Mouse (Mus musculus) heart, embryonic 10.5 days (tissue): Measurements from ENCODE around the gene Ahdc1. TPM values are rescaled to one million over a fixed set of nuclear protein-coding genes. Genes with fewer than 3 reads are reported as not detected.
A peak's percentile ranks its signal among the peaks of the same experiment; 100 is the strongest.

Experiments used
- DNase-seq: peaks from one replicate; pipeline ENCODE4 v3.0.0-alpha.2; 2017; ENCODE audit warnings: low spot score
- H3K27ac ChIP-seq: fragments of 300-500 bp; sonication (generic); 2 replicates; pipeline ENCODE4 v1.5.1; 2016; ENCODE audit warnings: mild to moderate bottlenecking
- H3K27me3 ChIP-seq: fragments of 300-500 bp; sonication (generic); 2 replicates; pipeline ENCODE4 v1.6.1; 2016; ENCODE audit warnings: mild to moderate bottlenecking; ENCODE audit not compliant: poor library complexity, insufficient read depth, severe bottlenecking
- H3K36me3 ChIP-seq: fragments of 300-500 bp; sonication (generic); 2 replicates; pipeline ENCODE4 v1.6.1; 2016; ENCODE audit warnings: mild to moderate bottlenecking, moderate library complexity
- H3K4me1 ChIP-seq: fragments of 300-500 bp; sonication (generic); 2 replicates; pipeline ENCODE4 v1.6.1; 2016; ENCODE audit warnings: mild to moderate bottlenecking
- H3K4me3 ChIP-seq: fragments of 300-500 bp; sonication (generic); 2 replicates; pipeline ENCODE4 v1.5.1; 2016; ENCODE audit warnings: mild to moderate bottlenecking, moderate library complexity
- H3K9me3 ChIP-seq: fragments of 300-500 bp; sonication (generic); 2 replicates; pipeline ENCODE4 v1.6.1; 2016; ENCODE audit warnings: mild to moderate bottlenecking, moderate library complexity
- WGBS: fragments of 180-500 bp; shearing (Covaris S2); methylation state at CpG from one replicate; pipeline ENCODE4 v1.1.7; 2016; 5-methylcytosine and 5-hydroxymethylcytosine counted together
- polyA plus RNA-seq: library from polyadenylated mRNA; unstranded; fragments of >200 nt; fragmentation: Nextera tagmentation; extraction: Ambion mirVana; gene quantifications from 2 replicates; pipeline ENCODE4 v1.2.1, GENCODE M21; 2016

Gene Ahdc1
- polyA plus RNA-seq, result 8.4 and 12.2 TPM in 2 replicates

DNA sequence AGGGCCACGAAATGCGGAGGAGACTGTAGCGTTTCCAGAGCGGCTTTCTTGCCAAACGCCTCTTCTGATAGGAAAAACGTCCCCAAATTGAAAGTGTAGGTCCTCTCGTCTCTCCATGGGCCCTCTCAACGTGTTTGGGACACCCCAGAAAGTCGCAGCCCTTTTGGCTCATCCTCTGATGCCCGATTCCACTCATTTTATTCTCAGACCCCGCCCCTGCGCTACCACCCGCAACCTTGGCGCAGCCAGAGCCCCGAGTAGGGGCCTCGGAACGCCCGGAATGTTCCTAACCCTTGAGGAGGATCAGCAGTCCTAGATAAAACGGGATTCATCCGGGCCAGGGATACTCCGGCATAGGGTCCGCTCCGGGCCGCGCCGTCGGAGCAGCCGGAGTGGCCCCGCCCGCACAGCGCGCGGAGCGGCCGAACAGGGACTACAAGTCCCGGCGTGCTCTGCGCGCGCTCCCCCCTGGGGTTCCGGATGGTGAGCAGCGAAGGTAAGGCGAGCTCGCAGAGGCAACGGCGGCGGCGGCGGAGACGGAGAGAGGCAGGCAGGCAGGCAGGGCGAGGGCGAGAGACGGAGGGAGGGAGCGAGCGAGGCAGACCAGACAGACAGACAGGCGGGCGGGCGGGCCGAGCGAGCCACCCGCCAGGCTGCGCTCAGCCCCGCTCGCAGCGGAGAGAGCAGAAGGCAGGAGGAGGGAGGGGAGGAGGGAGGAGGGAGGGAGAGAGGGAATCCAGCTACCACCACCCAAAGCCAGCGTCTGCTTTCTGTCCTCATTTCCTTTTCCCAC lies at the start of gene Ahdc1:
Ahdc1 (plus strand) TSS at position 233 of the 793 bp plus-strand sequence.
- Histone ChIP-seq H3K9me3 (no peaks in the 10 kb centered on the region), H3K4me1 (peaks cover 61% of the 10 kb centered on the region), H3K36me3 (no peaks in the 10 kb centered on the region), H3K4me3 (peak within 1 kb of the TSS; percentile 96), H3K27ac (peak within 1 kb of the TSS; percentile 99), H3K27me3 (peaks cover 6% of the 10 kb centered on the region; the same call in 1 of the 2 replicates)
- 1% methylated on average over 66 of the region's 66 CpGs for WGBS
- DNase-seq, result peak; percentile 96

DNA sequence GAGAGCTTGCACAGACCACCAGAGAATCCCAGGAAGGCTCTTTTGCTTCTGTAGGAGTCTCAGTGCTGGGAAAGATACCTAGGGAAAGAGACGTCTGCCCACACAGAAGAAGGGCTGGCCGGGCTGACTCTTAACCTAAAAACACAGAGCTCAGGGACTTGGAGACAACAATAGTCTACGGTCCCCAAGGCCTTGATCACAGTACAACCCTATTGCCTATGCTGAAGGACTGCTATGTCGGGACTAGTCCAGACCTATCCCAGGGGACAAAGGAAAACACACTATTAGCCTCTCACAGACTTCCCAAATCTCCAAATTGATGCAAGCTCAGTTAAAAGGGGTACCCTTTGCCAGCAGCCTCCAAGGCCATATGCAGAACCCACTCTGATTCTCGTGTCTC lies 49.2 kb upstream of the Ahdc1 start:
- Histone ChIP-seq H3K27me3 (no peaks in the 10 kb centered on the region), H3K36me3 (no peaks in the 10 kb centered on the region), H3K4me3 (no peak overlapping the region), H3K27ac (peak overlapping the region; percentile 89; the same call in 1 of the 2 replicates), H3K4me1 (peaks cover 50% of the 10 kb centered on the region), H3K9me3 (no peaks in the 10 kb centered on the region)
- 75% methylated on average over 5 of the region's 5 CpGs for WGBS
- DNase-seq, result no peak

DNA sequence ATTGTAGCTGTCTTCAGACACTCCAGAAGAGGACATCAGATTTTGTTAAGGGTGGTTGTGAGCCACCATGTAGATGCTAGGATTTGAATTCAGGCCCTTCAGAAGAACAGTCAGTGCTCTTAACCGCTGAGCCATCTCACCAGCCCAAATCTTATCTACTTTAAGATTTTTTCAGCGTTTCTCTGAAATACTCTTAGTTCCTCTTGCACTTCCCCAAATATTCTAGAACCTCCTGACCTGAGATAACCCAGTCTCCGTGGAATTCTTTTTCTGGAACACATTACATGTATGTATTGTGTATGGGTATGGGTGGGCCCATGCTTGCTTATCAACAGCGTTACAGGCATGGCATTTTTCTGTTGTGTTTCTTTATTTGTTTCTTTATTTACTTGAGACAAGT lies 48.4 kb upstream of the Ahdc1 start:
- no peak overlapping the region for H3K4me3 ChIP-seq
- H3K27me3 ChIP-seq, result no peaks in the 10 kb centered on the region
- DNase-seq, result no peak
- no peaks in the 10 kb centered on the region for H3K36me3 ChIP-seq
- WGBS, result 80% methylated on average over 4 of the region's 4 CpGs
- peaks cover 53% of the 10 kb centered on the region for H3K4me1 ChIP-seq
- no peaks in the 10 kb centered on the region for H3K9me3 ChIP-seq
- no peak overlapping the region for H3K27ac ChIP-seq

DNA sequence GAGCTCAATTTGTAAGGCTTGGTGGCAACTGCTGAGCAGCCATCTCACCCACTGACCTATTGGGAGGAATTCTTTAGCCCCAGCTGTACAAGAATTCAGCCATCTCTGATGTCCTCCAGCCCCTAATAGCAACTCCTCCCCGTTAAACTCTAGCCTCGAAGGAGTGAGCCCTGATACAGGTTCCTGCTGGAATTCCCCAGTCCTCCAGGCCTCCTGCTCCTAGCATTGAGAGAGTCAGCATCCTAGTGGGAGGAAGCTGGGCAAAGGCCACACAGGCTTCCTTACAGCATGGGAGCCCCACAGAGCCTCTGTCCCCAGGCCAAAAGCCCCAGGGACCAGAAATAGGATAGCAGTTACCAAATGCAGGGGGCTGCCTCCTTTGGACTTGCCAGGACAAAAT lies 47.6 kb upstream of the Ahdc1 start:
- 22% methylated on average over 2 of the region's 2 CpGs for WGBS
- H3K27ac ChIP-seq, result peak overlapping the region; percentile 69; the same call in 1 of the 2 replicates
- no peak overlapping the region for H3K4me3 ChIP-seq
- H3K4me1 ChIP-seq, result peaks cover 59% of the 10 kb centered on the region
- DNase-seq, result no peak
- no peaks in the 10 kb centered on the region for H3K9me3 ChIP-seq
- no peaks in the 10 kb centered on the region for H3K27me3 ChIP-seq
- H3K36me3 ChIP-seq, result no peaks in the 10 kb centered on the region

DNA sequence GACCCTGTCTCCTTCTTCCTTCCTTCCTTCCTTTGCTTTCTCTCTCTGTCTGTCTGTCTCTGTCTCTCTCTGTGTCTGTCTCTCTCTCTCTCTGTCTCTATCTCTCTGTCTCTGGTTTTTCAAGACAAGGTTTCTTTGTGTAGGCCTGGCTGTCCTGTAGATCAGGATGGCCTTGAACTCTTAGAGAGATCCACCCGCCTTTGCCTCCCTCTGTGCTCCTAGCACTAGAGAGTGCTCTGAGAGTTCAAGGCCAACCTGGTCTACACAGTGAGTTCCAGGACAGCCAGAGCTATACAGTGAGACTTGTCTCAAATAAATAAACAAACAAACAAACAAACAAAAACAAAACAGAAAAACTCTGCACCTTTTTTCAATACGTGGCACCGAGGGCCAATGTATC lies 47.0 kb upstream of the Ahdc1 start:
- Histone ChIP-seq H3K4me1 (peaks cover 55% of the 10 kb centered on the region), H3K36me3 (no peaks in the 10 kb centered on the region), H3K4me3 (no peak overlapping the region), H3K9me3 (no peaks in the 10 kb centered on the region), H3K27me3 (no peaks in the 10 kb centered on the region), H3K27ac (no peak overlapping the region)
- no peak for DNase-seq
- 41% methylated on average over 3 of the region's 3 CpGs for WGBS

DNA sequence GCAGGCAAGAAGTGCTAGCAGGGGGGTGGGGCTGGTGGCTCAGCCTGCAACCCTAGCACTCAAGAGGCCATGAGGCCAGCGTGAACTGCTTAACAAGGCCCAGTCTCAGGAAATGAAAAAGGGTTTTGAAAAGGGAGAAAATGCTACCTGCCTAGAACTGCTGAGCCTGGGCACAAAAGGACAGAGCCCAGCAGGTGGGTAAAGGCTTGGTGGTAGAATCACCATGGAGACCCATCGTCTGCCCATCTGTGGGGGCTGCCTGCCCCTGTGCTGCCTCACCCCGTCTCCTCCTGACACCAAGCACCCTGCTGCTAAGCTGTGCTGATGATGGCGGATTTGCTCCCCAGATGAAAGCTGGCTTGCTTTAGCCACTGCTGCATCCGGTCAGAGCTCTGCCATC lies 46.6 kb upstream of the Ahdc1 start:
- Histone ChIP-seq H3K27ac (peak overlapping the region; percentile 2; the same call in 1 of the 2 replicates), H3K4me1 (peaks cover 51% of the 10 kb centered on the region), H3K36me3 (no peaks in the 10 kb centered on the region), H3K4me3 (no peak overlapping the region), H3K9me3 (no peaks in the 10 kb centered on the region), H3K27me3 (no peaks in the 10 kb centered on the region)
- no peak for DNase-seq
- 50% methylated on average over 5 of the region's 5 CpGs for WGBS

DNA sequence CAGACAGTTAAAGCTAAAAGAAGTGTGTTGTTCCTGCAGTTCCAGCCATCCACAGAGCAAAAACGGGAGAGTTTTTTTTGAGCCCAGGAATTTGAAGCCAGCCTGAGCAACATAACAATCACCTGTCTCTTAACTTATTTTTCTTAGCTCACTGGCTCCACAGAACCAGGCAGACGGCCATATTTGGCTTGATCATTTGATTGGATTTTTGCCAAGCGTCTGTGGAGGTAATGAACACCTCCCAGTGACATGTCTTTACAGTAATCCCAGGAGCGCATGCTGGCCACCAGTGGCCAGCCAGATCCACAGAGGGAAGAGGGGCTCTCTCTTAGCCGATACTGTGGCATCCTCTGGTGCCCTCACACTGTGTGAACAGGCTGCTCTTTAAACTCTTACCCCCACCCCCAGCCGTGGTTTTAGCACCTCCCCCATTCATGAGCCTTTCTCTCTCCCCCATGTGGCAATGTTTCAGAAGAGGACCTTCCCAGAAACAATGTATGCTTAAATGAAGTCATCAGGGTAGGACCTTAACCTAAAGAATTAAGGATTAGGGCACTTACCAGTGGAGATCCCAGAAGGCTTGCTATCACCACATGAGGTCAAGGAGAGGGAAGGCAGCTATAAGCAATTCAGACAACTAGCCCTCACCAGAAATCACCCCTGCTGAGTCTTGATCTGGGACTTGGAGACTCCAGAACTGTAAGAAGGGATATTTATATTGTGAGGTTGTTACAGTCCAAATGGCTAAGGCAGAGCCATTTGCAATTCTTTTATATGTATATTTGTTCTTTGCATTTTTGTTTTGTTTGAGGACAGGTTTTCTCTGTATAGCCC lies 42.7 kb upstream of the Ahdc1 start:
- Histone ChIP-seq H3K27me3 (peaks cover 19% of the 10 kb centered on the region), H3K36me3 (no peaks in the 10 kb centered on the region), H3K4me1 (peaks cover 31% of the 10 kb centered on the region), H3K4me3 (no peak overlapping the region), H3K27ac (peak overlapping the region; percentile 36; the same call in 1 of the 2 replicates), H3K9me3 (no peaks in the 10 kb centered on the region)
- 47% methylated on average over 6 of the region's 6 CpGs for WGBS
- DNase-seq, result no peak

DNA sequence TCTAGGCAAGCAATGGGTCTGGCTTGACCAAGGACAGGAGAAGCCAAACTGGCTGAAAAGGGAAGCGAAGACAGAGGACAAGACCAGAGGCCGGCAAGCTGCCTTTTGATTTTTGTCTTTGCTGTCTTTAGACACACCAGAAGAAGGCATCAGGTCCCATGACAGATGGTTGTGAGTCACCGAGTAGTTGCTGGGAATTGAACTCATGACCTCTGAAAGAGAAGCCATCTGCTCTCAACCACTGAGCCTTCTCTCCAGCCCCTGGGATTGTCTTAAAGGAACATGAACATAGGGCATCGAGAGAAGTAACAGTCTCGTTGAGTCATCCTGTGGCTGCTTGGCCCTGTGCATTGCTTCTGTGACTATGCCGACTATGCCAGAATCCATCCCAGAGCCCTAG lies 39.5 kb upstream of the Ahdc1 start:
- H3K36me3 ChIP-seq, result no peaks in the 10 kb centered on the region
- no peak for DNase-seq
- no peaks in the 10 kb centered on the region for H3K9me3 ChIP-seq
- peaks cover 52% of the 10 kb centered on the region for H3K27me3 ChIP-seq
- 77% methylated on average over 6 of the region's 6 CpGs for WGBS
- H3K27ac ChIP-seq, result no peak overlapping the region
- no peak overlapping the region for H3K4me3 ChIP-seq
- H3K4me1 ChIP-seq, result peaks cover 49% of the 10 kb centered on the region

DNA sequence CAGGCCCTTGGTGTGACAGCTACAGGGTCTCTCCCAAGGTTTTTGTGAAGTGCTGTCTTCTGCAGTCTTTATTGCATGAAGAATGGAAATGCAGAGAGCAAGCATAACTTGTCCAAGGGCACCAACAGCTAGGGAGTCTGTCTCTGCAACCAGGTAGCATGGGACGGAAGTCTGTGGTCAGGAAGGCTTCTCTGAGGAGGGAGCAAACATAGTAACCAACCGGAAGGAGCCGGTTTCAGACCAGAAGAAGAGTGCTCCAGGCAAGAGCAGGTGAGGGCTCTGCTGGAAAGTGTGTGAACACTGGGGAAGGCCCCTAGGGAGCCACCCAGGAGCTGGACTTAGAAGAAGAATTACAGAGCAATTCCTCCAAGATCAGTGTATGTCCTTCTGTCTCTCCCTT lies 39.0 kb upstream of the Ahdc1 start:
- Histone ChIP-seq H3K36me3 (no peaks in the 10 kb centered on the region), H3K4me3 (no peak overlapping the region), H3K4me1 (peaks cover 49% of the 10 kb centered on the region), H3K27ac (no peak overlapping the region), H3K27me3 (peaks cover 57% of the 10 kb centered on the region), H3K9me3 (no peaks in the 10 kb centered on the region)
- DNase-seq, result no peak
- 73% methylated on average over 3 of the region's 3 CpGs for WGBS

DNA sequence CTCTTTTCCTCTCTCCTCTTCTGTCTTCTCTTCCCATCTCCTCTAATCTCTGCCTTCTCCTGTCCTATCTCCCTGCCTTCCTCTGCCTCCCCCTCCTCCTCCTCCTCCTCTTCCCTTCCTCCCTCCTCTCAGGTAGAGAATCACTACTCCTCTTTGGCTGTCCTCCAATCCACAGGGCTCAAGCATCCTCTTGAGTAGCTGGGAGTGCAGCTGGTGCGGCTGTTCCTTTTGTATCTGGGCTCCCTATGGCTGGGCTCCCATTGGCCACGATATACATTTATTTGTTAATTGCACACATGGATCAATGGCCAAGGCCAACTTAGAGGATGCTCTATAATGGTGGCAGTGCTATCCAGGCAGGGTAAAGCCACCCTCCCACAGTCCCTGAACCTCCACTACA lies 38.5 kb upstream of the Ahdc1 start:
- H3K4me3 ChIP-seq, result no peak overlapping the region
- H3K27me3 ChIP-seq, result peaks cover 59% of the 10 kb centered on the region
- WGBS, result 53% methylated on average over 2 of the region's 2 CpGs
- no peak overlapping the region for H3K27ac ChIP-seq
- H3K36me3 ChIP-seq, result no peaks in the 10 kb centered on the region
- DNase-seq, result no peak
- H3K9me3 ChIP-seq, result no peaks in the 10 kb centered on the region
- peaks cover 46% of the 10 kb centered on the region for H3K4me1 ChIP-seq

DNA sequence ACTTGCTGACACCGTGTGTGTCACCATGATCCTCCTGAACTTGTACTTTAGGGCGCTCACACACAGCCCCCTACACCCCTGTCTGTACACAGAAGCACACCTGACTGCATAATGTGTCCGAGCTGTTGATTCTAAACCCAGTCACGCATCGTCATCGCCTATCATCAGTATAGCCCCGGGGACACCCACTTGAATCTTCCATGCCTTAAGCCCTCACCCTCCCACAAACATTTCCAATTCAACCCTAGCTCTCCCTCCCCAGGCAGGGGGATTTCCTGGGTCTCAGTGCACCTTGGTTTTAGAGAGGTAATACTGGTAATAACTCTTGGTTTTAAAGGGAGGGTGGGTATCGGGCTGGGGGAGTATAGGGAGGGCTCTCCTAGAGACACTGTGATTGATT lies 37.9 kb upstream of the Ahdc1 start:
- Histone ChIP-seq H3K4me3 (no peak overlapping the region), H3K27me3 (peaks cover 59% of the 10 kb centered on the region), H3K9me3 (no peaks in the 10 kb centered on the region), H3K36me3 (no peaks in the 10 kb centered on the region), H3K4me1 (peaks cover 41% of the 10 kb centered on the region), H3K27ac (no peak overlapping the region)
- no peak for DNase-seq
- 48% methylated on average over 8 of the region's 8 CpGs for WGBS

DNA sequence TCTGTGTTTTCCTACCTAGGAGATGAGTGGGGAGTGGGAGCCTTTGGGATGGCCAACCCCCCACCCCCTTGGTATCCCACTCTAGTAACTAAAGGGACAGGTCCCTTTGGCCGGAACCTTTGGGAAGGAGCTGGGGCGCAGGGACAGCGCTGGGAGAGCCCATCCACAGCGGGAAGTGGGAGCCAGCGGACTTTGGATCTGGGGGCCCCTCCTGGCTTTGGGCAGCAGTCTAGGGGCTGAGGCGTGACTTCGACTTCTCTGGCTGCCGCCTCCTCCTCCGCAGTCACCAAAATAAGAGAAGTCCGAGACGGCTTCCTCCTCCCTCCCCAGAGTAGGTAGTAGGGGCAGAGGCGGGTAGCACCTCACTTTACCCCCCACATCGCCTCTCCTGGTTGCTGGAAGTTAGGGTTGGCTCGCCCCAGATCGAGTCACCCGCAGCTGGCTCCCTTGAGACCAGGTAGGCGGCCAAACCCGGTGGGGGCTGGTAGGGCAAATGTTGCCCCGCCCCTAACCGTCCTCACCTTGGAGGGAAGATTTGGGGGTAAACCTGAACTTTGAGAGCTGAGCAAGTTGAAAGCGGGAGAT lies 37.2 kb upstream of the Ahdc1 start, which contains the start of gene Fgr:
Fgr (plus strand) TSS at position 282 of the 585 bp plus-strand sequence.
- peak within 1 kb of the TSS; percentile 48 for H3K4me3 ChIP-seq
- H3K9me3 ChIP-seq, result no peaks in the 10 kb centered on the region
- no peak for DNase-seq
- WGBS, result 7% methylated on average over 21 of the region's 21 CpGs
- H3K4me1 ChIP-seq, result peaks cover 36% of the 10 kb centered on the region
- peaks cover 59% of the 10 kb centered on the region for H3K27me3 ChIP-seq
- peak within 1 kb of the TSS; percentile 78 for H3K27ac ChIP-seq
- H3K36me3 ChIP-seq, result no peaks in the 10 kb centered on the region

DNA sequence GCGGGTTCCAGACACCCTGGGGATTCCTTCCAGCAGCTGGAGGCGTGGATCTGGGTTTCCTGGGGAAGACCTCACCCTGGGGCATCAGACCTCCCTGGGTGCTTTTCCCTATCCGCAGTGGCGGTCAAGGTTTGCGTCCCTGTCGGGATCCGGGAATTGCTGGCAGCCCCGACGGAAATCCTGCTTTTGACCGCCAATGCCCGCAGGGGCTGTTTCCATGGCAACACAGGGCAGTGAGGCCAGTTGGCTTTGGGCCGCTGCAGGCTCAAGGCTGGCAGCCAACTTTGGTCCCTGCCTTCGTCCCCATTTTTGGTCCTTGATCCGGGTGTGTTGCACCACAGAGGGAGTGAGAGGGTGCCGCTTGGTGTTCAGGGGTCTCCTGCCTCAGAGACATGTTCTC lies 36.2 kb upstream of the Ahdc1 start:
- Histone ChIP-seq H3K36me3 (no peaks in the 10 kb centered on the region), H3K9me3 (no peaks in the 10 kb centered on the region), H3K27ac (peak overlapping the region; percentile 78), H3K4me3 (peak overlapping the region; percentile 48), H3K4me1 (peaks cover 36% of the 10 kb centered on the region), H3K27me3 (peaks cover 59% of the 10 kb centered on the region)
- WGBS, result 2% methylated on average over 15 of the region's 15 CpGs
- DNase-seq, result no peak
